Mouse (Mus musculus) cerebellum, adult (tissue): ENCODE measurements around the gene Klk1b26.
"Not testable (repeated sequence)": the region's sequence is repeated elsewhere in the genome, so short reads cannot be mapped to it uniquely, and the experiment has no call there.

Experiments
- ATAC-seq: cut with Nextera tagmentation; 2 replicates; pipeline ENCODE4 v1.9.2; 2017; ENCODE audit warnings: mild to moderate bottlenecking, moderate library complexity, mixed read lengths; ENCODE audit not compliant: insufficient number of reproducible peaks, low FRiP score, low TSS enrichment

The Klk1b26 gene

GRCm38 (mm10) chr7:44011868-44012267 lies at the start of gene Klk1b26:
Gene Klk1b26, plus strand, starts transcription at chr7:44012168.
- not testable (repeated sequence) for ATAC-seq

GRCm38 (mm10) chr7:43966451-43966850 lies 45.5 kb upstream of the Klk1b26 start, which contains the start of gene Klk1b1:
Gene Klk1b1, plus strand, starts transcription at chr7:43966751.
- ATAC-seq = no peak

- no peak for ATAC-seq
Measured at GRCm38 (mm10) chr7:43967058-43967457, 44.9 kb upstream of the Klk1b26 start.

DNA sequence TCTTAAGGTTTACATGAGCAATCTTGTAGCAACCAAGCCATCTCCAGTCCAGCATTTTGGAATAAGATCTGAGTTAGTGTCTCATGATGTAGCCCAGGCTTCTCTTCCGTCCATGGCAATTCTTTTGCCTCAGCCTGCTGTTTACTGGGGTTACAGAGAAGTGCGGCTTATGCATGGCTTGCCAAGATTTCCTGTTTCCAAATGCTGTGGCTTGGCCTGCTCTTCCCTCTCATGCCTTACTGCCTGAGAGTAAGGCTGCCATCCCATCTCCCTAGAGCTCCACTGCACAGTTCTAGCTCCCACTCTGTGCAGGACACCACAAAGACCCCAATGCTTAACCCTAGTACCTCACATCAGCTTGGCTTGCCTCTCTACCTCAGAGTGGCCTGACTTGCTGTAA lies 44.4 kb upstream of the Klk1b26 start:
- no peak for ATAC-seq

DNA sequence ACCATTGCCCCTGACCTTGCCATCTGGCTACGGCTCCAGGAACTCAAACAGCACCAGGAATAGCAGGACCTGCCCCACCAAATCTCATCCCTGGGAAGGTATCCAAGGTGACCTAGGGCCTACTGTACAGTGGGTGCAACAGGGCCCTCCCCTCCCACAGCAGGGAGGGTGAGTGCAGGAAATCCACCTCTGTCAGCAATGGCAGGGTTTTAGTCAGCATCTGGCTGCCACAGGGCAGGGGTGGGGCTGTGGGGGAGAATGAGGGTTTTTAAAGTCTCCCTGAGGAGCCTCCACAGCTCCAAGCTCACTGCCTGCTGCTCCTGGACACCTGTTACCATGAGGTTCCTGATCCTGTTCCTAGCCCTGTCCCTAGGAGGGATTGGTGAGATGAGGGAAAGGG lies 36.2 kb upstream of the Klk1b26 start, which contains the start of gene Klk1b9:
TSS of gene Klk1b9 (plus strand) at position 301 of the 400 bp plus-strand sequence.
- ATAC-seq = not testable (repeated sequence)

GRCm38 (mm10) chr7:43985657-43986056 lies 26.3 kb upstream of the Klk1b26 start:
- ATAC-seq = no peak

- not testable (repeated sequence) for ATAC-seq
Measured at GRCm38 (mm10) chr7:43994821-43995220, 17.1 kb upstream of the Klk1b26 start.

- ATAC-seq = not testable (repeated sequence)
Measured at GRCm38 (mm10) chr7:43995577-43995976, 16.4 kb upstream of the Klk1b26 start, which contains the start of gene Klk1b11. Gene Klk1b11, plus strand, starts transcription at chr7:43995877.

GRCm38 (mm10) chr7:44004847-44005246 lies 7.1 kb upstream of the Klk1b26 start:
- ATAC-seq = no peak

- ATAC-seq = not testable (repeated sequence)
Measured at GRCm38 (mm10) chr7:44014666-44015065, 2.7 kb downstream of the Klk1b26 start.

GRCm38 (mm10) chr7:44015071-44015470 lies 3.1 kb downstream of the Klk1b26 start:
- ATAC-seq = no peak

- ATAC-seq = not testable (repeated sequence)
Measured at GRCm38 (mm10) chr7:44051990-44052389, 40.0 kb downstream of the Klk1b26 start, which contains the start of gene Klk1b27. Gene Klk1b27, plus strand, starts transcription at chr7:44052290.
